Mouse (Mus musculus) kidney, postnatal 14 days (tissue): Measurements from ENCODE around the gene Vtn.

Source experiments
- DNase-seq: peaks from one replicate; pipeline ENCODE4 v3.0.0; 2022; ENCODE audit warnings: mixed read lengths

The Vtn gene

DNA sequence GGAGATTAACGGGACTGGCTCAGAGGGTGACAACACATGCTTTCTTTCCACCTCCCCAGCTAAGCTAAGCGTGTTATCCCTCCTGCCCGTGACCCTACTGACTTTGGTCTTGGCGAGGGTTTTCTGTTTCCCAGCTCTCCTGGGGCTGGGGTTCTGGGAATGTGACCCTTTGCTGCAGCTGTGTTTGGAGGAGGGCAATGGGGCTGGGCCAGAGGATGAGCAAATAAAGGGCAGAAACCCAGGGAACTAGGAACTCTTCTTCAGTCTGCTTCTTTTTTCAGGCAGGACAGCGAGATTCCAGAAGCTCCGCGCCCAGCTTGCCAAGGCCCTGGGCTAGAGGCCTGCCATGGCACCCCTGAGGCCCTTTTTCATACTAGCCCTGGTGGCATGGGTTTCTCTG lies at the start of gene Vtn:
Gene Vtn, plus strand, starts transcription at position 88 of the 400 bp plus-strand sequence.
- DNase-seq: no peak

DNA sequence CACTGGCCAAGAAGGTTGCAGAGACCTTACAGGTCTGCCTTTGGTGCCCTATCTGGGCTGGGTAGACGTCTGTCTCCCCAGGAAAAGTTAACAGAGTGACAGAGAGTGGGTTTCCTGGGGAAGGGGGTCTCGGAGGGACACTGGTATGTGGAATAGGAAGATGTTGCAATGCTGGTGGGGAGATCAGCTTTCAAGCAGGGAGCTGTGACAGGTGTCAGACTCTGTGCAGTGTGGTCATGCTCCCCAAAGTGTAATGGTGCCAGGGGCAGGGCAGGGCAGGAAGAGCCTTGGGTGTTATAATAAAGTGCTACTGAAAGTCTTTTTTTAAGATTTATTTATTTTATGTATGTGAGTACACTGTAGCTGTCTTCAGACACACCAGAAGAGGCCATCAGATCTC lies 48.6 kb upstream of the Vtn start:
- DNase-seq: no peak

GRCm38 (mm10) chr11:78453675-78454074 lies 45.2 kb upstream of the Vtn start:
- DNase-seq: peak; percentile 73

GRCm38 (mm10) chr11:78454276-78454675 lies 44.6 kb upstream of the Vtn start:
- no peak for DNase-seq

DNA sequence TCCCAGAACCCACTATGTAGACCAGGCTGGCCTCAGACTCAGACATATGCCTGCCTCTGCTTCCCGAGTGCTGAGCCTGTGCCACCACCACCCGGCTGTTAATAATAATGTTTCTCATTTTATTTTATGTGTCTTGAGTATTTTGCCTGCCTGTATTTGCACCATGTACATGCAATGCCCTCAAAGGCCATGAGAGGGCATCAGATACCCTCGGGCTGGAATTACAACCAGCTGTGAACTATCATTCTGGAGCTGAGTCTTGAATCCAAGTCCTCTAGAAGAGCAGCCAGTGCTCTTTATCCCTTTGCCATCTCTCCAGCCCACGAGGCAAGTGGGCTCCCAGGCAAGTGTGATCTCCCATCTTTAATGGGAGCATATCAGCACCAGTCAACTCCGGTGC lies 43.6 kb upstream of the Vtn start:
- DNase-seq: peak; percentile 58

- no peak for DNase-seq
These were observed 40.2 kb upstream of the Vtn start for GRCm38 (mm10) chr11:78458740-78459139.

DNA sequence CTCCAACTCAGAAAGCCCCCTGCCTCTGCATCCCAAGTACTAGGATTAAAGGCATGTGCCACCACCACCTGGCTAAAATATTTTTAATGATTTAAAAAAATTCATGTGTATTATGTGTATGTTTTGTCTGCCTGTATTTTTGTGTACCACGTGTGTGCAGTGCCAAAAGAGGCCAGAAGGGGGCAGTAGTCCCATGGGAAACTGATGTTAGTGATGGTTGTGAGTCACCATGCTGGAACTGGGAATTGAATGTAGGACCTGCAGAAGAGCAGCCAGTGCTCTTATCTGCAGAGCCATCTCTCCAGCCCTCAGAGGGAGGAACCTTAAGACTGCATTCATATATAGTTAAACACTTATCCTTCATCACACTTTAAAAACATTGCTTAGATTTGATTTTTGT lies 37.0 kb upstream of the Vtn start:
- DNase-seq: no peak

- DNase-seq: no peak
These were observed 36.2 kb upstream of the Vtn start for GRCm38 (mm10) chr11:78462669-78463068.

- DNase-seq: no peak
These were observed 35.4 kb upstream of the Vtn start for GRCm38 (mm10) chr11:78463286-78464036.

- DNase-seq: no peak
These were observed 33.8 kb upstream of the Vtn start for GRCm38 (mm10) chr11:78465116-78465515.

- DNase-seq: peak; percentile 91
These were observed 33.2 kb upstream of the Vtn start, which contains the start of gene Slc46a1 for GRCm38 (mm10) chr11:78465568-78466180. TSS of gene Slc46a1 (plus strand) at chr11:78465697.

DNA sequence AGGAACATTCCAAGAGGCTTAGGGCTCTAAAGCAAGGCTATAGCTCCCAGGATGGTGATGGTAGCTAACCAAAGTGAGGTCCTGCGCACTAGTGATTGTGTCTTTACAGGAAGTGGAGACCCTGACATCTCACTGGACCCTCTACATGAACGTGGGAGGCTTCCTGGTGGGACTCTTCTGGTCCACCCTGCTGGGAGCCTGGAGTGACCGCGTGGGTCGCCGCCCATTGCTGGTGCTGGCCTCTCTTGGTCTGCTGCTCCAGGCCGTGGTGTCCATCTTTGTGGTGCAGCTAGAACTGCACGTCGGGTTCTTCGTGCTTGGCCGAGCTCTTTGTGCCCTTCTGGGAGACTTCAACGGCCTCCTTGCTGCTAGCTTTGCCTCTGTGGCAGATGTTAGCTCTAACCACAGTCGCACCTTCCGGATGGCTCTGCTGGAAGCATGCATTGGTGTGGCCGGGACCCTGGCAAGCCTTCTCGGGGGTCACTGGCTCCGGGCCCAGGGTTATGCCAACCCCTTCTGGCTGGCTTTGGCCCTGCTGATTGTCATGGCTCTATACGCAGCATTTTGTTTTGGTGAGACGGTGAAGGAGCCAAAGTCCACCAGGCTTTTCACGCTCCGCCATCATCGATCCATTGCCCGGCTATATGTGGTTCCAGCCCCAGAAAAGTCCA lies 32.5 kb upstream of the Vtn start:
- no peak for DNase-seq

- no peak for DNase-seq
These were observed 31.4 kb upstream of the Vtn start for GRCm38 (mm10) chr11:78467515-78467914.

DNA sequence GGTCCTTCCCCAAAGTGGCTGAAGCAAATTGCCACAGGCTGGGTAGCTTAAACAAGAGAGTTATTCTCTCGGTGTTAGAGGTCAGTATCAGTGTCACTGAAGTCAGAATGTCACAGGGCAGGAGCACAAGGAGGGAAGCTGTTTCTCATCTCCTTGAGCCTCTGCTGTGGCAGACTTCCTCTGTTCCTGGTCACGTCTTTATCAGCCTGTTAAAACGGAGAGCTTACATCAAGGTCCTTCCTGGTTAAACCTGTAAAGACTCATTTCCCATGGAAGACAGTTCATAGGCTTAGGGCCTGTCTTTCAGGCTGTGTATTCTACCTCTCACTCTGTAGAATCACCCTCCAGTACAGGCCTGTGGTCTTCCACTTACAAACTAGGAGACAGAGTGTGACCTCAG lies 31.0 kb upstream of the Vtn start:
- no peak for DNase-seq

DNA sequence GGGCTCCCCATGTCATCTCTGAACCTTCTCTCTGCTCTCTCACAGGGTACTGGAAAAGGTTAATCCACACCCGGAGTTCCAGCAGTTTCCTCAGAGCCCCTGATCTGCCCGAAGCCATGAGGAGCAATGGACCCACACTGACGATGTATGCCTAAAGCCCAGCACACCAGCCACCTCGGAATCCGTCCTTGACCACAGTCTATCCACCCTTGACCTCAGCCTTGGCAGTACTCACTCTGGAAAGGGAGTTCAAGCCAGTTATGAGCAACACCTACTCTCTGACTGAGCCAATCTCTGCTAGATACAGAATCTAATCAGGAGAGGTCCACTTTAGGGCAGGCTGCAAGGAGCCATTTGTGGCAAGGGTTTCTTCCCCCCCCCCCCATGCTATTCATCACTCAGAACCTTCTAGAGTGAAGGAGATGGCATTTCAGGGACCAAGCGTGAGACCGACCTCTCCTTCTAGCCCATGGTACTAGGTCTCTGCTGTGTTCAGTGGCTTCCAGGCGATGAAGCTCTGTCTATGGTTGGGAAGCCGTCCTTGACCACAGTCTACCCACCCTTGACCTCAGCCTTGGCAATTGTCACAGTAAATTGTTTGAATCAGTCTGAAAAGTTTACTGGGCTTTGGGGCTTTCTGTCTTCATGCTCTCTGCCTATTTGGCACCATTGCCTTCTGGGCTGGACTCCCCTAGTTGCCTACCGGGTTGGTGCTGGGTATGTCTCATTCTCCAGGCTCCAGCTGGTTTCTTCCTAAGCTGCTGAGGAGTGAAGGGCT lies 27.4 kb upstream of the Vtn start:
- no peak for DNase-seq

DNA sequence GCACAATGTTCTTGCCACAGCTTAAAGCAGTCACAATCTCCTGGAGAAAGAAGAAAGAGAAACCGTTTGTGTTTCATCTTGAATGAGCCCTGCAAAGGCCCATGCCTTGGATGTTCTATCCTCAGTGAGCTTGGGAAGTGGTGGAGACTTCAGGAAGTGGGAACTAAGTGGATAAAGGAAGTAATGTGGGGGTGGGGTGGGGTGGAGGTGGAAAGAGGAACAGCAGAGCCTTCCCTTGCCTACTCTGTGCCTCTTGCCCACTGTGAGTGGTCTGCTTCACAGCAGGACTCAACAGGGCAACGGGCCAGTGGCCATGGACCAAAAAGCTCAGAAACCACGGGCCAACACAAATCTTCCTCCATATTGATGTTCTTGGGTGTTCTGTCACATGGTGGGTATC lies 23.6 kb upstream of the Vtn start:
- DNase-seq: no peak

DNA sequence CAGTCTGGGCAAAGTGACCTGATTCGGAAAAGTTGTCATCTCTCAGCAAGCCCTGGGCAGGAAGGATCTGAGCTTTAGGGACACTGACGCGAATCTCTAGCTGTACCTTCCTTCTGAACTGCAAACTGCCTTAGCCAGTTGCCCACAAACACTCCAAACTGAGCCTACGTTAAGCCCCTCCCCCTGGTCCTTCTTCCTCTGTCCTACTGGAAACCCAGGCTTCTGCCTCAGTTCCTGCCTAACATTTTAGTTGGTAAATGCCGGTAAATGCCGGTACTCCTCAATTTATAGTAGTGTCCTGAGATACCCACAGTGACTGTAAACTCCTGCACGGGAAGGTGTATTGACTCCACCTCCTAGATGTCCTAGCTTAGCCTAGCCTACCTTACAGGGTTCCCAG lies 15.3 kb upstream of the Vtn start:
- DNase-seq: no peak

DNA sequence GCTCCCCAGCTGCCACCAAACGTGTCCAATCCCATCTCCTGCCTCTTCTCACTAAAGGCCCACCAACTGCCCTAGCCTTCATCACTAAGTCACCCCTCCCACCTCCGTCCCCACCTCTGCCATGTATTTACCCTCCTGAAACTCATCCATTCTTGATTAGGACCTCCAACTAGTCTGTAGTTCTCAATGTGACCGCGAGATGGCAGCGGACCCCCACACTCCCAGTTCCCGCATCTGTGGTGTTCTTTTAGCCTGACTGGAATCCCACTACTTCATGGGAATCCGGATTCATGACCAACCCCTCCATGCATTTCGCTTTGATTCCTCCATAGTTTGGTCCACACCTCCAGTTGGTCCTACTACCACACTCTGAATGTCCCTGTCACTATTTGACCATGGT lies 10.7 kb upstream of the Vtn start:
- DNase-seq: peak; percentile 72

GRCm38 (mm10) chr11:78490781-78491241 lies 8.1 kb upstream of the Vtn start:
- DNase-seq: peak; percentile 12

DNA sequence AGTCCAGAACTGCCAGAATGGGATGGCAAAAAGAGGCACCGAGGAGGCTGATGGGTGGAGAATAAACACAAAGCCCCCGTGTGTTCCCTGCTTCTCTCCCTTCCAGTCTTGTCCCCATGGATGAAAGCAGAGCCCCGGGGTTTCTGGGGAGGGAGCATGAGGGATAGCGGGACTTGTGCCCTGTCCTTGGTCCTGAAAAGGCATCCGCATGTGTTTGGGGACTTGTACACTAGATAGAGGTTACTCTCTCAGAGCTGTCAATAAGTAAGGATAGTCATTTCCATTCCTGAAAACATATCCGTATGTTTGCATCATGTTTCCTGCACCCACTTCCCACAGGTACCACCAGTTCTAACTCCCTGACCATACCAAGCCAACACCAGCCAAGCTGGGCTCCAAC lies 3.0 kb upstream of the Vtn start:
- peak; percentile 51 for DNase-seq

DNA sequence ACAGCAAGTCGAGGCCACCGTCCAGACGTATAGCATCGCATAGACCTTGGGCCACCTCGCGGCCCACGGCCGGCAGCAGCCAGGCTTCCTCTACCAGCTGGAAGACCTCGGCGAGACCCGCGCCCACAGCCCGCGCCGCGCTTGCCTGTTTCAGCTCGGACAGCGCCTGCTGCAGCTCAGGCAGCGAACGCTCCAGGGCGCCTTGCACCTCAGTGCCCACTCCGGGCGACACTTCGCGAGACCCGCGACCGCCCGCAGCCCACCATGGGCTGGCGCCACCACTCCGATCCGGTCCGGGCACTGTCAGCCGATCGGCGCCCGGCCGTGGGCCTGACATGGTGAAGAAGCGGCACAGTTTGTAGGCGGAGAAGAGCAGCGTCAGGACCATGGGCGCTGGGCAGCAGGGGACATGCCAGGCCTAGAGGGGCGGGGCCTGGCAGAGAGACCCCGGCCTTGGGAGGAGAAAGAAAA lies 1.8 kb upstream of the Vtn start:
- DNase-seq: peak; percentile 26

- DNase-seq: peak; percentile 93
These were observed 1.1 kb upstream of the Vtn start, which contains the start of gene Sarm1 for GRCm38 (mm10) chr11:78497544-78498522. TSS of gene Sarm1 (minus strand) at chr11:78497754.
